In the genomic region with DNA sequence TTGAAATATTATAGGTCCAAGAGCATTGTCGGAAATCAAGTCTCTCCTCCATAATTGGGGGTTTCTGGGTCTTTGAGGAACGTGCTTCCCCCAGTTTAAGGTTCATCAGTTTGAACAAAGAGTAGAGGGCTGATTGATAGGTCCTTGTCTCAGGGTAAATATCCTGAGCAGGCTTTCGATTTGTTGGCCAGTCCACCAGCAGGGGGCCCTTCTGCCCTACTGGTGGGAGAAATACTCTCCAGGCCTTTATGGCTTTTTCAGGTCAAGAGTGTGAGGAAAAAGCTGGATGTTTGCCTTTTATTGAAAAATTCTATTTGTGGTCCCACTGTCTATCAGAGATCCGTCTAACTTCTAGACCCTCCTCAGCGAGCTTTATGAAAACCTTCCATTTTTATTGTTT, we compare ENCODE assay signal across 11 mouse cellular contexts. TPM values are rescaled to one million over a fixed set of nuclear protein-coding genes. Genes with fewer than 3 reads are reported as not detected.
DNase-seq lines count a peak whose midpoint lies in the region; ATAC-seq and TF ChIP-seq lines count a peak whose summit lies in the region.
"Had no signal": no experiment of that assay in that cellular context is flagged by ENCODE, and none has a peak within 500 bp of the region (broad histone marks: within the 10 kb centered on the region; RNA-seq: fewer than 3 reads in every experiment).

No protein-coding gene starts in this region.

- H3K79me3 ChIP-seq in C2C12 (ENCODE audit: low read depth) = no peaks in the 10 kb centered on the region

- H3K36me3 ChIP-seq in kidney, embryonic 14.5 days (ENCODE audit: control insufficient read depth, insufficient read depth, low read length) = no peaks in the 10 kb centered on the region
- no peaks in the 10 kb centered on the region for H3K36me3 ChIP-seq in C2C12 (ENCODE audit: control insufficient read depth, insufficient read depth)
- H3K36me3 ChIP-seq in MEL (ENCODE audit: control insufficient read depth in 1 of 2, insufficient read depth in 2 of 2, low read length in 2 of 2) = no peaks in the 10 kb centered on the region
- H3K36me3 ChIP-seq: neural tube, embryonic 13.5 days had no signal

- H3K79me2 ChIP-seq in C2C12 (ENCODE audit: control insufficient read depth, insufficient read depth) (no peaks in the 10 kb centered on the region), MEL (ENCODE audit: control insufficient read depth, insufficient read depth, low read length, poor library complexity) (no peaks in the 10 kb centered on the region)

- TF ChIP-seq CTCF in C2C12 (IDR thresholded peaks at IDR 0.05; ENCODE audit: control insufficient read depth, insufficient read depth, insufficient read length) (peak; percentile 14), MEL (IDR thresholded peaks at IDR 0.05 in 2 of 3, conservative IDR thresholded peaks at IDR 0.05 in 1 of 3; ENCODE audit: control insufficient read depth in 1 of 3, insufficient read depth in 1 of 3, low read depth in 2 of 3, low read length in 3 of 3, poor library complexity in 1 of 3, severe bottlenecking in 1 of 3) (peak; percentile 46 to 77 (median 66))

- TF ChIP-seq RAD21 in MEL (IDR thresholded peaks at IDR 0.05; ENCODE audit: low read depth, low read length) = peak; percentile 71

- no peaks in the 10 kb centered on the region for H3K4me1 ChIP-seq in kidney, embryonic 14.5 days (ENCODE audit: control insufficient read depth, insufficient read depth, low read length)
- no peaks in the 10 kb centered on the region for H3K4me1 ChIP-seq in MEL (ENCODE audit: control insufficient read depth in 1 of 2, insufficient read depth in 2 of 2, low read length in 2 of 2)
- H3K4me1 ChIP-seq: neural tube, embryonic 13.5 days had no signal

- ATAC-seq in kidney, embryonic 14.5 days (ENCODE audit: low FRiP score, low TSS enrichment) = no peak
- peak; percentile 62; the same call in 1 of the 2 replicates for ATAC-seq in granulocyte monocyte progenitor cell, adult 5-6 weeks (replicated peaks; ENCODE audit: poor library complexity, severe bottlenecking)

- H3K4me2 ChIP-seq in kidney, embryonic 14.5 days (replicated peaks; ENCODE audit: low read depth, low read length) = no peak overlapping the region
- H3K4me2 ChIP-seq: neural tube, embryonic 13.5 days had no signal

- 59% methylated on average over 5 of the region's 5 CpGs for WGBS in kidney, embryonic 14.5 days

- H3K9ac ChIP-seq in kidney, embryonic 14.5 days (ENCODE audit: low read depth, low read length) = no peak overlapping the region
- no peak overlapping the region for H3K9ac ChIP-seq in MEL (ENCODE audit: control insufficient read depth, low read depth, low read length, poor library complexity, severe bottlenecking)
- H3K9ac ChIP-seq: neural tube, embryonic 13.5 days had no signal

- no peak overlapping the region for H3K27ac ChIP-seq in kidney, embryonic 14.5 days (ENCODE audit: low read depth, low read length)
- H3K27ac ChIP-seq in MEL (ENCODE audit: control insufficient read depth, low read depth, low read length) = no peak overlapping the region
- H3K27ac ChIP-seq: macrophage; neural tube, embryonic 13.5 days had no signal

- intact Hi-C loops in left cerebral cortex, postnatal 36 days (cut with DNase I) = loop anchor here (10.0 kb wide), 1 partner anchor 413 kb away; no protein-coding TSS in a partner anchor

- no peak overlapping the region for H3K4me3 ChIP-seq in kidney, embryonic 14.5 days (ENCODE audit: low read length)
- no peak overlapping the region for H3K4me3 ChIP-seq in C2C12 (ENCODE audit: insufficient read depth, poor library complexity, severe bottlenecking)
- no peak overlapping the region for H3K4me3 ChIP-seq in MEL (ENCODE audit: control insufficient read depth in 1 of 2, insufficient read depth in 1 of 2, low read depth in 2 of 2, low read length in 2 of 2)
- H3K4me3 ChIP-seq: neural tube, embryonic 13.5 days had no signal

- no peak for TF ChIP-seq POLR2A in MEL (IDR thresholded peaks at IDR 0.05; ENCODE audit: control insufficient read depth in 1 of 2, insufficient read depth in 1 of 2, low read depth in 1 of 2, low read length in 2 of 2, poor library complexity in 1 of 2)

- DNase-seq in kidney, postnatal 10 days = peak; percentile 46
- peak; percentile 43 for DNase-seq in MEL (ENCODE audit: low read depth, low spot score)
- no peak for DNase-seq in left cerebral cortex, postnatal 36 days (ENCODE audit: low spot score in 2 of 2)
- DNase-seq in right cerebral cortex, adult 2 months (ENCODE audit: low spot score in 2 of 2) = no peak
- DNase-seq in spleen, adult 18-20 months = no peak
- DNase-seq: cerebellum, adult 8-10 months had no signal

- H3K27me3 ChIP-seq in kidney, embryonic 14.5 days (ENCODE audit: control insufficient read depth, insufficient read depth, low read length) = no peaks in the 10 kb centered on the region
- H3K27me3 ChIP-seq in C2C12 (ENCODE audit: control insufficient read depth, insufficient read depth, insufficient read length) (no peaks in the 10 kb centered on the region), MEL (ENCODE audit: control insufficient read depth in 1 of 2, insufficient read depth in 2 of 2, low read length in 2 of 2) (no peaks in the 10 kb centered on the region)
- H3K27me3 ChIP-seq: neural tube, embryonic 13.5 days had no signal

- peaks cover 4% of the 10 kb centered on the region; the same call in 1 of the 2 replicates for H3K9me3 ChIP-seq in kidney, embryonic 14.5 days (ENCODE audit: control insufficient read depth, low read length)
- no peaks in the 10 kb centered on the region for H3K9me3 ChIP-seq in MEL (replicated peaks; ENCODE audit: insufficient read depth, low read length)

- H3ac ChIP-seq in C2C12 (ENCODE audit: control insufficient read depth, insufficient read length, low read depth) = no peak overlapping the region

- no peak for TF ChIP-seq EP300 in MEL (IDR thresholded peaks at IDR 0.05; ENCODE audit: low read depth in 1 of 2, low read length in 2 of 2)

TF ChIP-seq in C2C12, 6 proteins besides CTCF, POLR2A, EP300 and RAD21:
- TF ChIP-seq FOSL1 (IDR thresholded peaks at IDR 0.05; ENCODE audit: insufficient read depth, low read length, poor library complexity, severe bottlenecking) (no peak), MYOG (IDR thresholded peaks at IDR 0.05; ENCODE audit: control insufficient read depth, extremely low read depth, insufficient read length) (no peak), MYOD1 (IDR thresholded peaks at IDR 0.05; ENCODE audit: control insufficient read depth, insufficient read length, low read depth) (no peak), CEBPB (IDR thresholded peaks at IDR 0.05; ENCODE audit: low read depth) (no peak), USF1 (IDR thresholded peaks at IDR 0.05; ENCODE audit: low read depth) (no peak), MAX (IDR thresholded peaks at IDR 0.05) (no peak)

TF ChIP-seq in MEL, 35 proteins besides CTCF, POLR2A, EP300 and RAD21:
- no peak for TF ChIP-seq SIN3A (IDR thresholded peaks at IDR 0.05; ENCODE audit: low read length)
- TF ChIP-seq SMC3 (IDR thresholded peaks at IDR 0.05; ENCODE audit: low read depth, low read length) = peak; percentile 85
- TF ChIP-seq NELFE (IDR thresholded peaks at IDR 0.05; ENCODE audit: low read depth, low read length) = no peak
- no peak for TF ChIP-seq CHD1 (IDR thresholded peaks at IDR 0.05; ENCODE audit: low read depth, low read length)
- TF ChIP-seq TCF12 (IDR thresholded peaks at IDR 0.05; ENCODE audit: low read depth, low read length) = no peak
- TF ChIP-seq MAFK (IDR thresholded peaks at IDR 0.05; ENCODE audit: borderline replicate concordance, low read depth, low read length) = no peak
- no peak for TF ChIP-seq USF2 (IDR thresholded peaks at IDR 0.05; ENCODE audit: borderline replicate concordance in 1 of 2, insufficient read depth in 1 of 2, low read depth in 1 of 2, low read length in 2 of 2)
- no peak for TF ChIP-seq HCFC1 (IDR thresholded peaks at IDR 0.05; ENCODE audit: low read depth, low read length)
- TF ChIP-seq MXI1 (IDR thresholded peaks at IDR 0.05; ENCODE audit: low read depth, low read length) = no peak
- TF ChIP-seq ETS1 (IDR thresholded peaks at IDR 0.05; ENCODE audit: low read depth, low read length) = no peak
- TF ChIP-seq ZC3H11A (IDR thresholded peaks at IDR 0.05; ENCODE audit: low read depth, low read length) = peak; percentile 76
- no peak for TF ChIP-seq GATA1 (IDR thresholded peaks at IDR 0.05; ENCODE audit: low read depth, low read length)
- TF ChIP-seq MAX (IDR thresholded peaks at IDR 0.05; ENCODE audit: low read length) = no peak
- TF ChIP-seq NRF1 (IDR thresholded peaks at IDR 0.05; ENCODE audit: insufficient read depth, low read depth, low read length, poor library complexity, severe bottlenecking) = no peak
- no peak for TF ChIP-seq MAZ (IDR thresholded peaks at IDR 0.05; ENCODE audit: low read depth, low read length)

RNA-seq across cellular contexts. Expression of a gene that starts 32.7 kb away (rescaled TPM):
- polyA plus RNA-seq in kidney, embryonic 14.5 days (2014; fragmentation: Nextera tagmentation; extraction: Ambion mirVana) = 0.07 and 0.41 TPM in 2 replicates
- 7.1 TPM for polyA plus RNA-seq in C2C12 (2012; fragmentation: generic; extraction: Trizol)
- total RNA-seq in MEL (2012; rRNA removed) = 1.1 and 1.6 TPM in 2 replicates
- 1 to 10 TPM in 1 of 2 experiments, not detected in 1; 5.7 TPM for polyA plus RNA-seq in MEL (2012; ENCODE audit: insufficient read depth in 1 of 2, insufficient read length in 2 of 2, low read depth in 1 of 2, low replicate concordance in 2 of 2, missing spikeins in 1 of 2)
- total RNA-seq in granulocyte monocyte progenitor cell, adult 5-6 weeks (2014; fragmentation: Nextera tagmentation) = 6.6 and 13.3 TPM in 2 replicates
- 6.2 and 15.6 TPM in 2 replicates for total RNA-seq in granulocyte monocyte progenitor cell, adult 5-6 weeks (2017)
- total RNA-seq in left cerebral cortex, postnatal 36 days (2021) = 1 to 10 TPM; 1.5 to 3.8 TPM

Comparison
In these comparisons a context has a peak if more than half of its experiments do, and no peak if none do; other contexts are left out.
1. DNase-seq: peak in kidney, postnatal 10 days (single experiment) and MEL (single experiment); none in left cerebral cortex, postnatal 36 days (0 of 2), right cerebral cortex, adult 2 months (0 of 2) and spleen, adult 18-20 months (0 of 2).